Mouse (Mus musculus) C2C12 (cell line): Measurements from ENCODE around the gene Sort1.

Experiments used
- CTCF ChIP-seq: IDR thresholded peaks from one replicate; pipeline ENCODE4 v1.5.1; 2011; ENCODE audit not compliant: control insufficient read depth, insufficient read depth, insufficient read length
- MAX ChIP-seq: IDR thresholded peaks from one replicate; pipeline ENCODE4 v1.6.1; 2011; ENCODE audit warnings: mild to moderate bottlenecking, control low read depth
- USF1 ChIP-seq: IDR thresholded peaks from one replicate; pipeline ENCODE4 v1.6.1; 2011; ENCODE audit warnings: low read depth, mild to moderate bottlenecking, control low read depth, moderate library complexity

GRCm38 (mm10) chr3:108364270-108364995 is 80.6 kb downstream of the Sort1 start, which contains the start of gene Mybphl:
- TF ChIP-seq MAX (no peak), CTCF (no peak), USF1 (no peak)
